Mouse (Mus musculus) embryonic facial prominence, embryonic 15.5 days (tissue): ENCODE results near the gene Fndc9. TPM values are rescaled to one million over a fixed set of nuclear protein-coding genes. Genes with fewer than 3 reads are reported as not detected.
A peak's percentile ranks its signal among the peaks of the same experiment; 100 is the strongest.

Experiments used
- ATAC-seq: fragments of 200-750 bp; cut with Nextera tagmentation; 2 replicates; pipeline ENCODE4 v1.8.0; 2017; ENCODE audit warnings: low read depth, moderate TSS enrichment; ENCODE audit not compliant: insufficient number of reproducible peaks, low FRiP score, low TSS enrichment
- H3K27ac ChIP-seq: fragments of 300-500 bp; sonication (generic); replicated peaks from 2 replicates; pipeline ENCODE4 v1.5.1; 2015; ENCODE audit warnings: mild to moderate bottlenecking, inconsistent platforms
- H3K27me3 ChIP-seq: fragments of 300-500 bp; sonication (generic); 2 replicates; pipeline ENCODE4 v1.6.1; 2015; ENCODE audit warnings: inconsistent platforms
- H3K36me3 ChIP-seq: fragments of 300-500 bp; sonication (generic); 2 replicates; pipeline ENCODE4 v1.6.1; 2015; ENCODE audit warnings: mild to moderate bottlenecking, inconsistent platforms
- H3K4me1 ChIP-seq: fragments of 300-500 bp; sonication (generic); 2 replicates; pipeline ENCODE4 v1.6.1; 2015; ENCODE audit warnings: inconsistent platforms
- H3K4me2 ChIP-seq: fragments of 300-500 bp; sonication (generic); replicated peaks from 2 replicates; pipeline ENCODE4 v1.6.1; 2015; ENCODE audit warnings: mild to moderate bottlenecking, inconsistent platforms
- H3K4me3 ChIP-seq: fragments of 300-500 bp; sonication (generic); replicated peaks from 2 replicates; pipeline ENCODE4 v1.5.1; 2015; ENCODE audit warnings: mild to moderate bottlenecking, inconsistent platforms
- H3K9ac ChIP-seq: fragments of 300-500 bp; sonication (generic); 2 replicates; pipeline ENCODE4 v1.6.1; 2015; ENCODE audit warnings: inconsistent platforms
- H3K9me3 ChIP-seq: fragments of 300-500 bp; sonication (generic); replicated peaks from 2 replicates; pipeline ENCODE4 v1.6.1; 2016; ENCODE audit warnings: inconsistent platforms
- WGBS: fragments of 180-500 bp; shearing (Covaris S2); methylation state at CpG from one replicate; pipeline ENCODE4 v1.1.7; 2015; 5-methylcytosine and 5-hydroxymethylcytosine counted together
- polyA plus RNA-seq: library from polyadenylated mRNA; unstranded; fragments of >200 nt; fragmentation: Nextera tagmentation; extraction: Ambion mirVana; gene quantifications from 2 replicates; pipeline ENCODE4 v1.2.1, GENCODE M21; 2015

The Fndc9 gene
- polyA plus RNA-seq, 1 experiment from 2014 or later, result 3.4 TPM

DNA sequence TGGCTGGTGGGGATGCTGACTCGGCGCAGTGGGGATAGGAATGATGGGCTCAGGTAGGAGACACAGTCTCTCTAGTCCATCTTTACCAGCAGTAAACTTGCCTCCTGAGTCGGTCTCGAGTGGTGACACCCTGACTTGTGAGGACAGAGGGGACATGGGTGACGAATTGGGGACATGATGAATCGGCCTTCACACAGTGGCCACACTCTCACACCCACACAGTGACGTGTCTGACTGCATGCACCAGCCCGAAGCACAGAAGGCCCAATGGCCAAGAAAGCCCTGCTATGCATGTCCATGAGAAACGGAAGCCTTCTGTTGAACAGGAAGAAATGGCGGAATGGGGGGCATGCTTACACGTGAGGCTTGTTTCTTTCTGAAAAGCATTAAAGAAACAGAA lies 28.0 kb downstream of the Fndc9 start:
- H3K4me2 ChIP-seq, result no peak overlapping the region
- no peaks in the 10 kb centered on the region for H3K4me1 ChIP-seq
- no peak overlapping the region for H3K4me3 ChIP-seq
- H3K9me3 ChIP-seq, result no peaks in the 10 kb centered on the region
- no peaks in the 10 kb centered on the region for H3K36me3 ChIP-seq
- WGBS, result 91% methylated on average over 11 of the region's 11 CpGs
- no peak overlapping the region for H3K9ac ChIP-seq
- no peak overlapping the region for H3K27ac ChIP-seq
- no peak for ATAC-seq
- no peaks in the 10 kb centered on the region for H3K27me3 ChIP-seq

DNA sequence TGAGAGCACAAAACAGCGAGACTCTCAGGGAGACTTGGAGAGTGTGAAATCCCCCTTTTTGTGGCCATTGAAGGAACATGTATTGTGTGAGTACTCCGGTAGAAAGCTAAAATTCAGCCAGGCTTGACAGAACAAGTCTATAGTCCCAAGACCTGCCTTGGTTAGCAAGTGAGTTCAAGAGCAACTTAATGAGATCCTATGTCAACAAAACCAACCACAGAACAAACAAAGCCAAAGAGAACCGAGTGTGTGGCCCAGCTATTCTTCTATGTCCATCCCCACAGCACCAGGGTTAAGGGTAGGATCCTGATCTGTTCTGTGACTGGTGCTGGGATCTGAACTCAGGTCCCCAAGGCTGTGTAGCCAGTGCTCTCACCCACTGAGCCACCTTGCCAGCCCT lies 29.3 kb downstream of the Fndc9 start:
- no peak for ATAC-seq
- no peak overlapping the region for H3K27ac ChIP-seq
- WGBS, result 75% methylated on average over 3 of the region's 3 CpGs
- no peaks in the 10 kb centered on the region for H3K27me3 ChIP-seq
- no peak overlapping the region for H3K4me3 ChIP-seq
- H3K4me2 ChIP-seq, result no peak overlapping the region
- H3K36me3 ChIP-seq, result no peaks in the 10 kb centered on the region
- no peak overlapping the region for H3K9ac ChIP-seq
- H3K4me1 ChIP-seq, result no peaks in the 10 kb centered on the region
- no peaks in the 10 kb centered on the region for H3K9me3 ChIP-seq

DNA sequence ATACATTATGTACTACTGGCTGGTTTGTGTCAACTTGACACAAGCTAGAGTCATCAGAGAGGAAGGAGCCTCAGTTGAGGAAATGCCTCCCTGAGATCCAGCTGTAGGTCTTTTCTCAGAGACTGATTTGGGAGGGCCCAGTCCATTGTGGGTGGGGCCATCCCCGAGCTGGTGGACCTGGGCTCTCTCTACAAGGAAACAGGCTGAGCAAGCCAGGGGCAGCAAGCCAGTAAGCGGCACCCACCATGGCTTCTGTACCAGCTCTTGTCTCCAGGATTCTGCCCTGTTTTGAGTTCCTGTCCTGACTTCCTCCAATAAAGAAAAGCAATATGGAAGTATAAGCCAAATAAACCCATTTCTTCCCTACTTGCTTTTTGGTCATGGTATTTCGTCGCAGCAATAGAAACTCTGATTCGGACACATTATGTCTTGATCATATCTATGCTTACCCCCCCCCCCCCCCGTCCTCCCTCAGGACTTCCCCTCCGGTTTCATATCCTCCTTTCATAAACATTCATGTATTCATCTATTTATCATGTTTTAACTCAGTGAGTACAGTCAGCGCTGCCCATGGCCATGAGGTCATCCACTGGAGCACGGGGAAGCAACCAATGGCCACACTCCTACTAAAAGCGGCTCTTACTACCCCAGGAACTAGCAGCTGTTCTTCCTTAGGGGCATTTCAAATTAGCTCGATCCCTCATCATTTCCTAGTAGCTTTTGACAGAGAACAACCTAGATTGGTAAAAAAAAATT lies 29.9 kb downstream of the Fndc9 start:
- no peaks in the 10 kb centered on the region for H3K9me3 ChIP-seq
- H3K4me3 ChIP-seq, result no peak overlapping the region
- H3K27me3 ChIP-seq, result no peaks in the 10 kb centered on the region
- no peak overlapping the region for H3K4me2 ChIP-seq
- no peak overlapping the region for H3K27ac ChIP-seq
- ATAC-seq, result no peak
- H3K36me3 ChIP-seq, result no peaks in the 10 kb centered on the region
- no peaks in the 10 kb centered on the region for H3K4me1 ChIP-seq
- H3K9ac ChIP-seq, result no peak overlapping the region
- WGBS, result 78% methylated on average over 11 of the region's 11 CpGs

DNA sequence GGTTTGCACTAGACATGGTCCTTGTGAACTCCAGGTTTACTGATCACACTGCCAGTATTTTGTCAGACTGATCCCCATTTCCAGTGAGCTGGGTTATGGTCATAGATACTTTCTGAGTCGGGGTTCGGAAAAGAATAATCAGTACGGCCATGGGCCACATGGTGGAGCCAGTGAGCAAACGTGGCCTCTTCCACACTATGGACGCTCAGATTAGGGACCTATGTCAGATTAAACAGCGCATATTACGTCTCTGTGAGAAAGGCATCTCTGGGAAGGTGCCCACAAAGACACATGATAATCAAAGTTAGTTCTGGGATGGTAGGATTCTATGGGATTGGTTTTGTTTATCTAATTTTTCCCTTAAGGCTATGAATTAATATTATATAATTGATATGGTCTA lies 33.7 kb downstream of the Fndc9 start:
- Histone ChIP-seq H3K4me1 (no peaks in the 10 kb centered on the region), H3K9me3 (no peaks in the 10 kb centered on the region), H3K36me3 (no peaks in the 10 kb centered on the region; the same call in 1 of the 2 replicates), H3K4me3 (no peak overlapping the region), H3K4me2 (no peak overlapping the region), H3K27ac (no peak overlapping the region), H3K9ac (no peak overlapping the region), H3K27me3 (no peaks in the 10 kb centered on the region)
- peak; percentile 34; the same call in 1 of the 2 replicates for ATAC-seq
- WGBS, result 15% methylated on average over 7 of the region's 7 CpGs

DNA sequence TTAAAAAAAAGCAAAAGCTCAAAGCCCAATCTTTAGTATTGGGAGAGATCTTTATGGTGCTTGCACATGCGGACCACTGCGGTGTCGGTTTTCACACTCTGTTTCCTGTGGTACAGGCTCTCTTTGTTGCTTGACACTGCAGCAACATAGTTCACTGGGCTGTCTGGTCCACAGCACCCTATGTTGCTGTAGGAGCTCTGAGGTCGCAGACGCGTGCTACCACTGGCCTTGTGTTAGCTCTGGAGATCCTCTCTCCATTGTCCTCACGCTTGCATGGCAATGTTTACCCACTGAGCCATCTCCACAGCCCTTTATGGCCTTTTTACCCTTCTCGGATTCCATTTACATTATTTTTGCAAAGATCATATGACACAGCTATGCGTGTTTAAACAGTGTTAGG lies 34.1 kb downstream of the Fndc9 start:
- Histone ChIP-seq H3K4me2 (no peak overlapping the region), H3K27ac (no peak overlapping the region), H3K4me1 (no peaks in the 10 kb centered on the region), H3K4me3 (no peak overlapping the region), H3K36me3 (no peaks in the 10 kb centered on the region; the same call in 1 of the 2 replicates), H3K9ac (no peak overlapping the region), H3K27me3 (no peaks in the 10 kb centered on the region), H3K9me3 (no peaks in the 10 kb centered on the region)
- no peak for ATAC-seq
- 70% methylated on average over 9 of the region's 9 CpGs for whole genome bisulfite sequencing

DNA sequence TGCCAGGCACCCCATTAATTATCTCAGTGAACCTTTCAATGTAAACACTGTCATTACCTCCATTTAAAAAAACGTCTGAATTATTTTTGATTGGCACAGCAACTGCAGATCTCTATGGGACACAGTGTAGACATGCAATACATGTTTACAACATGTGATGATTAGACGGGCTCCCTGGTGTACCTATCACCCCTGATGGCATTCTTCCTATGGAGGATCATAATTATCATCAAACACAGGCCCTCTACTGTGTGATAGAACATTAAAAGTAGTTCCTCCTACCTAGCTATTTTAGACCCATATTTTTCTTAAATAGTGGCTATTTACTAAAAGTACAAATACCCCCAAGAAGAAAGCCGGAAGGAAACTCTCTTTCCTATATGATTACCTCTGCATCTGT lies 34.6 kb downstream of the Fndc9 start:
- ATAC-seq, result no peak
- Histone ChIP-seq H3K9me3 (no peaks in the 10 kb centered on the region), H3K27me3 (no peaks in the 10 kb centered on the region), H3K4me2 (no peak overlapping the region), H3K27ac (no peak overlapping the region), H3K36me3 (no peaks in the 10 kb centered on the region; the same call in 1 of the 2 replicates), H3K4me3 (no peak overlapping the region), H3K4me1 (no peaks in the 10 kb centered on the region), H3K9ac (no peak overlapping the region)
- WGBS, result 62% methylated on average over 3 of the region's 3 CpGs

DNA sequence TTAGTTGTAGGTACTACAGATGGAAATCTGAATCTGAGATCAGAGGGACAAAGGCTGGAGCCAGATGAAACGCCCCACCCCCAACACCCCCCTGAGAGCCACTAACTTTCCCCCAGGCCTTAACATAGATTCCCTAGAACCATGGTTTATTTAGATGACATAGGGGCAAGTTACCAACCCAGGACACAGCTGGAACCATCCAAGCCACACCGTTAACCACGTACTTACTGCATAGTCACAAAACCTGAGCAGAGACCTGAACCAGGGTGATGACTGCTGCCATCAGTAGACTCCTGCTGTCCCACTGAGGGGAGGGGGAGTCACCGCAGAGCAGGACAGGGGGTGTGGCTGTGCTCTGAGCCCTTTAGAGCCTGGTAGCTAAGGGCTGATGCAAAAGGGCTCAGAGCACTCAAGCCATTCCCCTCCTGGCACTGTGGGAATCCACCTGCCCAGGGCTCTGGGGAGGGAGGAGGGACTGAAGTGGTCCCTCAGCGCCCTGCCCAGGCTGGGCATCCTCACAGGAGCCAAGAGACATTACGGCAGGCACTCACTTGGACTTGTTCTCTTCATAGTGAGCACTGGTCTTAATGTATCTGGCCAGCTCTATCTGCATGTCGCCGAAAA lies 36.8 kb downstream of the Fndc9 start:
- H3K27me3 ChIP-seq, result no peaks in the 10 kb centered on the region
- no peak overlapping the region for H3K4me2 ChIP-seq
- 70% methylated on average over 8 of the region's 8 CpGs for WGBS
- H3K36me3 ChIP-seq, result no peaks in the 10 kb centered on the region; the same call in 1 of the 2 replicates
- H3K27ac ChIP-seq, result no peak overlapping the region
- no peaks in the 10 kb centered on the region for H3K9me3 ChIP-seq
- no peak for ATAC-seq
- no peak overlapping the region for H3K9ac ChIP-seq
- no peaks in the 10 kb centered on the region for H3K4me1 ChIP-seq
- H3K4me3 ChIP-seq, result no peak overlapping the region

DNA sequence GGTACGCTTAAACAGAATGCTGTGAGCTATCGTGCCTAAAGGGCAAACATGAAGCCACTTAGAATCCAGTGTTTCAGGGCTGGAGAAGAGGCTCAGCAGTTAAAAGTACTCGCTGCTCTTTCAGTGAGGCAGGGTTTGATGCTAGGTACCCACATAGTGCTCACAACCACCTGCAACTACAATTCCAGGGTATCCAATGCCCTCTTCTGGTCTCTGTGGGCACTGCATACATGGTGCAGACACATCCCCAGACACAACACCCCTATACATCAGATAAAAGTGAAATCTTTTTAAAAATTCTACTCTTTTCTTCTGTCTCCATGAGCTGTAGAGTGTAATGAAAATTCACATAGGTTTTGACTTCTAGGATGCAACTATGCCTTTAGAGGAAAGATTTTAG lies 38.6 kb downstream of the Fndc9 start:
- H3K9ac ChIP-seq, result no peak overlapping the region
- no peak overlapping the region for H3K27ac ChIP-seq
- no peaks in the 10 kb centered on the region for H3K9me3 ChIP-seq
- no peaks in the 10 kb centered on the region for H3K4me1 ChIP-seq
- ATAC-seq, result no peak
- H3K27me3 ChIP-seq, result no peaks in the 10 kb centered on the region
- H3K4me3 ChIP-seq, result no peak overlapping the region
- WGBS, result 99% methylated on average over 3 of the region's 3 CpGs
- no peak overlapping the region for H3K4me2 ChIP-seq
- H3K36me3 ChIP-seq, result no peaks in the 10 kb centered on the region; the same call in 1 of the 2 replicates

DNA sequence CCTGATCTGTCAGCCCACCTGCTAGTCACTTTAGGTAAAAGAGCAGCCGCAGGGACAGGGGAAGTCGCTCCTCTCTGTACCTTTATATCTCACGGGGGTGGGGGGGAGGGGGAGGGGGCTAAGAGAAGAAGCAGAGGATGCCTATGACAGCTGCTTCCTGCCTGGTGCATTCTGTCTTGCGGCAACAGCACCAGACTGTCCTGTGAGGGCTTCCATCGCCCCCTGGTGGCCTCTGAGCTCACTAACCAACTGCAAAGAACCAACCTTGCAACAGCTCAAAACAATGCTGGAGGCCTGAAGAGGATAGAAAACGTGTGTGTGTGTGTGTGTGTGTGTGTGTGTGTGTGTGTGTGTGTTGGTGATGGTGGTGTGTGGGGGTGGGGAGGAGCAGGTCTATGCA lies 40.0 kb downstream of the Fndc9 start:
- Histone ChIP-seq H3K4me2 (no peak overlapping the region), H3K9me3 (no peaks in the 10 kb centered on the region), H3K4me1 (no peaks in the 10 kb centered on the region), H3K27ac (no peak overlapping the region), H3K27me3 (no peaks in the 10 kb centered on the region), H3K36me3 (no peaks in the 10 kb centered on the region; the same call in 1 of the 2 replicates), H3K4me3 (no peak overlapping the region), H3K9ac (no peak overlapping the region)
- no peak for ATAC-seq
- WGBS, result 6% methylated on average over 6 of the region's 6 CpGs

DNA sequence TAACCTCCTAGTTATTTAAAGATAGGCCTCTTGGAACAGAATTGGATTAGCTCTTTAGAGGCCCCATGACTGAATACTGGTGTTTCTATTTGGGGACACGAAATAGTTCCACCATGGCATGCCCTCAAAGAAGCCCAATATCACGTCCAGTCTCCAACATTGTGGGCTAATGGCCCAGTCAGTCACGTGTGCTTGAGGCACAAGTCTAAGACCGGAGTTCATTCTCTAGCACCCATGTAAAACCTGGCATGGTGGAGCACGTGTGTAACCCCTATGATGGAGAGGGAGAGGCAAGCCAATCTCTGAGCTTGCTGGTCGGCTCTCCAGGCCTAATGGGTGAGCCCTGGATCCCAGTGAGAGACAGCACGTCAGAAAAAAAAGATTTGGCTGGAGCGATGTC lies 40.8 kb downstream of the Fndc9 start:
- no peak for ATAC-seq
- Histone ChIP-seq H3K4me3 (no peak overlapping the region), H3K27ac (no peak overlapping the region), H3K9ac (no peak overlapping the region), H3K36me3 (no peaks in the 10 kb centered on the region; the same call in 1 of the 2 replicates), H3K27me3 (no peaks in the 10 kb centered on the region), H3K4me2 (no peak overlapping the region), H3K9me3 (no peaks in the 10 kb centered on the region), H3K4me1 (no peaks in the 10 kb centered on the region)
- 88% methylated on average over 8 of the region's 8 CpGs for WGBS

DNA sequence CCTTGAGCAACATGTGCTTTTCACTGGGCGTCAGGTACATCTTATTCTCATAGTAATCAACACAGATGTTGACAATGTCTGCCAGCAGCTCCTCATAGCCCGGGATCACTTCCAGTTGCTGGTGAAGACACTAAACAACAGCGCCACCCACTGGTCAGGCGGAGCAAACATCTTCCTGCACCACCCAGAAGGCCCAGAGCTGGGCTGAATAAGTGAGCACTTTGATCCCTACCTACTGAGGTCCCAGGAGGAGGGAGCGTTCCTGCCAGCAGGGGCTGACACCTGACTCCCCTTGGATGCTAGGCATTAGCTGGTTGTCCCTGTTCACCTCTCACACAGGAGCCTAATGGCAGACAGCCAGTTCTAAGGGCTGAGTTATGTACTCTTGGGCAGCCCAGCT lies 41.4 kb downstream of the Fndc9 start:
- Histone ChIP-seq H3K36me3 (no peaks in the 10 kb centered on the region; the same call in 1 of the 2 replicates), H3K4me2 (no peak overlapping the region), H3K4me1 (no peaks in the 10 kb centered on the region), H3K4me3 (no peak overlapping the region), H3K9ac (no peak overlapping the region), H3K9me3 (no peaks in the 10 kb centered on the region), H3K27me3 (no peaks in the 10 kb centered on the region), H3K27ac (no peak overlapping the region)
- ATAC-seq, result no peak
- WGBS, result 40% methylated on average over 5 of the region's 5 CpGs

DNA sequence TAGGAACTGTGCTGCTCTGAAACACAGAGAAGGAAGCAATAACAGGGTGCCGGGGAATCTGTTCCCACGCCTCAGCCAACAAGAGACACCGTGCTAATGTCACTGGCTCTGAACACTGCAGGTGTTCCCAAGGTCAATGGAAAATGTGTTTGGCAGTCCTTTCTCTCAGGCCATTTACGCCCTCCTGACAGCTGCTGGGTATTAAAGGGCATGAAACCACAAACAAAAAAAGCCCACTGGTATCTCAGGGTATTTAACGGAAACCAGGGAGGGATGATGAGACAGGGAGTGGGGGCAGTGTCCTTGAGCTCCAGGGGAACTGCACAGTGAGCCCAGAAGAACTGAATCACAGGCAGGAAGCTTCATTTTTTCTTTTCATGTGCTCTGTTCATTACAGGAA lies 42.8 kb downstream of the Fndc9 start:
- Histone ChIP-seq H3K4me2 (no peak overlapping the region), H3K4me1 (no peaks in the 10 kb centered on the region)
- 66% methylated on average over 5 of the region's 5 CpGs for WGBS

More for the DNA sequence above, 42.8 kb downstream of the Fndc9 start:
- H3K9ac ChIP-seq, result no peak overlapping the region
- H3K36me3 ChIP-seq, result no peaks in the 10 kb centered on the region; the same call in 1 of the 2 replicates
- no peak for ATAC-seq
- no peaks in the 10 kb centered on the region for H3K27me3 ChIP-seq
- no peak overlapping the region for H3K27ac ChIP-seq
- no peak overlapping the region for H3K4me3 ChIP-seq
- H3K9me3 ChIP-seq, result no peaks in the 10 kb centered on the region
